Mouse (Mus musculus): ENCODE measurements around the gene Ksr2. TPM values are rescaled to one million over a fixed set of nuclear protein-coding genes. Genes with fewer than 3 reads are reported as not detected.
"Not testable (repeated sequence)": the region's sequence is repeated elsewhere in the genome, so short reads cannot be mapped to it uniquely, and the experiment has no call there.

Ksr2 gene
- polyA plus RNA-seq, 1 experiment from 2014 or later, result 0.72 TPM

- Histone ChIP-seq H3K4me3 (ENCODE audit: inconsistent target) (no peak overlapping the region), H3K79me2 (ENCODE audit: inconsistent target) (no peaks in the 10 kb centered on the region), H3K36me3 (ENCODE audit: inconsistent target) (no peaks in the 10 kb centered on the region), H3K27ac (no peak overlapping the region)
- WGBS (ENCODE audit: missing documents), result 93% methylated on average over 1 of the region's 1 CpGs
These were observed 22.9 kb upstream of the Ksr2 start for GRCm38 (mm10) chr5:117390895-117391294.

GRCm38 (mm10) chr5:117395834-117396233 is 18.0 kb upstream of the Ksr2 start:
- H3K36me3 ChIP-seq (ENCODE audit: inconsistent target), result no peaks in the 10 kb centered on the region
- no peak overlapping the region for H3K4me3 ChIP-seq (ENCODE audit: inconsistent target)
- H3K79me2 ChIP-seq (ENCODE audit: inconsistent target), result no peaks in the 10 kb centered on the region
- H3K27ac ChIP-seq, result no peak overlapping the region
- WGBS (ENCODE audit: missing documents), result 81% methylated on average over 5 of the region's 5 CpGs

- WGBS (ENCODE audit: missing documents), result 23% methylated on average over 5 of the region's 6 CpGs
These were observed 17.2 kb upstream of the Ksr2 start for GRCm38 (mm10) chr5:117396596-117397014.

GRCm38 (mm10) chr5:117397371-117397770 is 16.4 kb upstream of the Ksr2 start:
- Histone ChIP-seq H3K79me2 (ENCODE audit: inconsistent target) (no peaks in the 10 kb centered on the region), H3K27ac (no peak overlapping the region), H3K4me3 (ENCODE audit: inconsistent target) (no peak overlapping the region), H3K36me3 (ENCODE audit: inconsistent target) (no peaks in the 10 kb centered on the region)
- WGBS (ENCODE audit: missing documents), result 90% methylated on average over 6 of the region's 6 CpGs

More at GRCm38 (mm10) chr5:117396596-117397014, 17.2 kb upstream of the Ksr2 start:
- H3K4me3 ChIP-seq (ENCODE audit: inconsistent target), result no peak overlapping the region
- peak overlapping the region; percentile 24; the same call in 1 of the 2 replicates for H3K27ac ChIP-seq
- H3K36me3 ChIP-seq (ENCODE audit: inconsistent target), result no peaks in the 10 kb centered on the region
- H3K79me2 ChIP-seq (ENCODE audit: inconsistent target), result no peaks in the 10 kb centered on the region

GRCm38 (mm10) chr5:117398007-117398550 is 15.7 kb upstream of the Ksr2 start:
- Histone ChIP-seq H3K4me3 (ENCODE audit: inconsistent target) (no peak overlapping the region), H3K79me2 (ENCODE audit: inconsistent target) (no peaks in the 10 kb centered on the region), H3K27ac (no peak overlapping the region), H3K36me3 (ENCODE audit: inconsistent target) (no peaks in the 10 kb centered on the region)
- WGBS (ENCODE audit: missing documents), result 89% methylated on average over 4 of the region's 5 CpGs

GRCm38 (mm10) chr5:117399281-117399680 is 14.5 kb upstream of the Ksr2 start:
- H3K27ac ChIP-seq, result no peak overlapping the region
- 91% methylated on average over 9 of the region's 9 CpGs for WGBS (ENCODE audit: missing documents)
- H3K36me3 ChIP-seq (ENCODE audit: inconsistent target), result no peaks in the 10 kb centered on the region
- no peak overlapping the region for H3K4me3 ChIP-seq (ENCODE audit: inconsistent target)
- H3K79me2 ChIP-seq (ENCODE audit: inconsistent target), result no peaks in the 10 kb centered on the region

- 95% methylated on average over 6 of the region's 8 CpGs for WGBS (ENCODE audit: missing documents)
- Histone ChIP-seq H3K79me2 (ENCODE audit: inconsistent target) (no peaks in the 10 kb centered on the region), H3K27ac (no peak overlapping the region), H3K4me3 (ENCODE audit: inconsistent target) (no peak overlapping the region), H3K36me3 (ENCODE audit: inconsistent target) (no peaks in the 10 kb centered on the region)
These were observed 10.2 kb upstream of the Ksr2 start for GRCm38 (mm10) chr5:117403609-117404008.

- not testable (repeated sequence) for H3K79me2 ChIP-seq (ENCODE audit: inconsistent target); H3K27ac ChIP-seq; H3K4me3 ChIP-seq (ENCODE audit: inconsistent target); H3K36me3 ChIP-seq (ENCODE audit: inconsistent target)
- WGBS (ENCODE audit: missing documents), result 100% methylated on average over 2 of the region's 2 CpGs
These were observed 9.1 kb upstream of the Ksr2 start for GRCm38 (mm10) chr5:117404671-117405070.

GRCm38 (mm10) chr5:117408216-117408615 is 5.6 kb upstream of the Ksr2 start:
- no peak overlapping the region for H3K27ac ChIP-seq
- H3K4me3 ChIP-seq (ENCODE audit: inconsistent target), result no peak overlapping the region
- 69% methylated on average over 4 of the region's 4 CpGs for WGBS (ENCODE audit: missing documents)
- H3K79me2 ChIP-seq (ENCODE audit: inconsistent target), result no peaks in the 10 kb centered on the region
- no peaks in the 10 kb centered on the region for H3K36me3 ChIP-seq (ENCODE audit: inconsistent target)

- no peak overlapping the region for H3K27ac ChIP-seq
- no peaks in the 10 kb centered on the region for H3K36me3 ChIP-seq (ENCODE audit: inconsistent target)
- no peak overlapping the region for H3K4me3 ChIP-seq (ENCODE audit: inconsistent target)
- WGBS (ENCODE audit: missing documents), result 70% methylated on average over 6 of the region's 6 CpGs
- H3K79me2 ChIP-seq (ENCODE audit: inconsistent target), result no peaks in the 10 kb centered on the region
These were observed 4.4 kb upstream of the Ksr2 start for GRCm38 (mm10) chr5:117409369-117409768.

GRCm38 (mm10) chr5:117414611-117415010 is 811 bp downstream of the Ksr2 start:
- no peak overlapping the region for H3K4me3 ChIP-seq (ENCODE audit: inconsistent target)
- H3K79me2 ChIP-seq (ENCODE audit: inconsistent target), result no peaks in the 10 kb centered on the region
- no peaks in the 10 kb centered on the region for H3K36me3 ChIP-seq (ENCODE audit: inconsistent target)
- WGBS (ENCODE audit: missing documents), result 23% methylated on average over 7 of the region's 10 CpGs
- H3K27ac ChIP-seq, result no peak overlapping the region

GRCm38 (mm10) chr5:117415011-117415912 is 1.5 kb downstream of the Ksr2 start:
- Histone ChIP-seq H3K4me3 (ENCODE audit: inconsistent target) (no peak overlapping the region), H3K79me2 (ENCODE audit: inconsistent target) (no peaks in the 10 kb centered on the region), H3K36me3 (ENCODE audit: inconsistent target) (no peaks in the 10 kb centered on the region), H3K27ac (no peak overlapping the region)
- WGBS (ENCODE audit: missing documents), result 77% methylated on average over 19 of the region's 19 CpGs

GRCm38 (mm10) chr5:117417442-117417841 is 3.6 kb downstream of the Ksr2 start:
- Histone ChIP-seq H3K79me2 (ENCODE audit: inconsistent target) (no peaks in the 10 kb centered on the region), H3K4me3 (ENCODE audit: inconsistent target) (no peak overlapping the region), H3K36me3 (ENCODE audit: inconsistent target) (no peaks in the 10 kb centered on the region), H3K27ac (0 out of 2 replicates have a peak overlapping the region, but pooled peaks have one; percentile 22)
- 0% methylated on average over 2 of the region's 2 CpGs for WGBS (ENCODE audit: missing documents)

- not testable (repeated sequence) for H3K36me3 ChIP-seq (ENCODE audit: inconsistent target); H3K27ac ChIP-seq; H3K79me2 ChIP-seq (ENCODE audit: inconsistent target); H3K4me3 ChIP-seq (ENCODE audit: inconsistent target)
- WGBS (ENCODE audit: missing documents), result 93% methylated on average over 7 of the region's 7 CpGs
These were observed 19.7 kb downstream of the Ksr2 start for GRCm38 (mm10) chr5:117433501-117433900.

GRCm38 (mm10) chr5:117440261-117440660 is 26.5 kb downstream of the Ksr2 start:
- H3K4me3 ChIP-seq (ENCODE audit: inconsistent target), result no peak overlapping the region
- 95% methylated on average over 11 of the region's 11 CpGs for WGBS (ENCODE audit: missing documents)
- no peaks in the 10 kb centered on the region for H3K79me2 ChIP-seq (ENCODE audit: inconsistent target)
- no peaks in the 10 kb centered on the region for H3K36me3 ChIP-seq (ENCODE audit: inconsistent target)
- H3K27ac ChIP-seq, result no peak overlapping the region

All from macrophage (primary cell).